Mouse (Mus musculus): Measurements from ENCODE around the gene Kcnj11.

Kcnj11 gene

GRCm38 (mm10) chr7:46104256-46104915 lies 3.8 kb upstream of the Kcnj11 start:
- DNase-seq (ENCODE audit: low read depth, low spot score), result no peak

GRCm38 (mm10) chr7:46103771-46104170 lies 3.2 kb upstream of the Kcnj11 start:
- DNase-seq (ENCODE audit: low read depth, low spot score), result no peak

DNA sequence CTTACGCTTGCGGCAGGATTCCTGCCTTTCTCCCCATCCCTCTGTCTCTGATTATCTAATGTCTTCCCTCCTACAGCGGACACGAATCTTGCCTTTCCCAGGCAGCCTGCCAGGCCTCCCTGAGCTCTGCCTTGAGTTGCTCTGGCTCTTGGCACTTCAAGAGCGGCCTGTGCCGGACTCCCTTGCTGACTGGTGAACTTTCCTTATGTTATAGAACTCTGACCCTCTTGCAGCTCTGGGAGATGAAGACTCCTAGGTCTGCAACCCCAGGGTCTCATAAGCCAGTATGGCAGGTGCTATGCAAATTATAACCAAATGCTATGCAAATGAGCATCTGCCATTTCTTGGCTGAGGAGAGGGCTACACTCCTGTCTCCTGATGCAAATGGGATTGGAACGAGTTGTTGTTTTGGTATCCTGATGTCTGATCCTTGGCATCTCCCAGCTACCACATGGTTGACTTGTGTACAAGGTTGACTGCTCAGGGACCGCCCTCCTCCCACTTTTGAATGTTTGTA lies 2.6 kb upstream of the Kcnj11 start:
- no peak for DNase-seq (ENCODE audit: low read depth, low spot score)

DNA sequence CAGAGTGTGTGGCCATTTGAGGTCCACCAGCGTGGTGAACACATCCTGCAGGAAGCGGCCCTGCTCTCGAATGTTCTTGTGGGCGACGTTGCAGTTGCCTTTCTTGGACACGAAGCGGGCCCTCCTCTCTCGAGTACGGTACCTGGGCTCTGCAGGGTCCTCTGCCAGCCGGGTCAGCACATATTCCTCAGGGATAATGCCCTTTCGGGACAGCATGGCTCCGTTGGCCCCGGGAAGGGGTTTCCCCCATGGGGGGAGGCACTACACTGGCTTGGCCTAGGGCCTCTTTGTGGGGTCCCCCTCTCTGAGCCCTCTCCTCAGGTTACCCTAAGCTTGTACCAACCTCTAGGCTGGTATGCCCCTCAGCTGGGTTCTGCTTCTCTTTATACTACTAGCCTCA lies 882 bp downstream of the Kcnj11 start:
- no peak for DNase-seq (ENCODE audit: low read depth, low spot score)

DNA sequence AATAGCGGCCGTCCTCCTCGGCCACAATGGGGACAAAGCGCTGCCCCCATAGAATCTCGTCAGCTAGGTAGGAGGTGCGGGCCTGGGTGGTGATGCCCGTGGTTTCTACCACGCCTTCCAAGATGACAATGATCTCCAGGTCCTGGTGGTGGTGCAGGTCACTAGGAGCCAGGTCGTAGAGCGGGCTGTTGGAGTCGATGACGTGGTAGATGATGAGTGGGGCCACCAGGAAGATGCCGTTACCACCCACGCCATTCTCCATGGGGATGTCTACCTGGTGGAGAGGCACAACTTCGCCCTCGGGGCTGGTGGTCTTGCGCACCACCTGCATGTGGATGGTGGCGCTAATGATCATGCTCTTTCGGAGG lies 1.7 kb downstream of the Kcnj11 start:
- no peak for DNase-seq (ENCODE audit: low read depth, low spot score)

DNA sequence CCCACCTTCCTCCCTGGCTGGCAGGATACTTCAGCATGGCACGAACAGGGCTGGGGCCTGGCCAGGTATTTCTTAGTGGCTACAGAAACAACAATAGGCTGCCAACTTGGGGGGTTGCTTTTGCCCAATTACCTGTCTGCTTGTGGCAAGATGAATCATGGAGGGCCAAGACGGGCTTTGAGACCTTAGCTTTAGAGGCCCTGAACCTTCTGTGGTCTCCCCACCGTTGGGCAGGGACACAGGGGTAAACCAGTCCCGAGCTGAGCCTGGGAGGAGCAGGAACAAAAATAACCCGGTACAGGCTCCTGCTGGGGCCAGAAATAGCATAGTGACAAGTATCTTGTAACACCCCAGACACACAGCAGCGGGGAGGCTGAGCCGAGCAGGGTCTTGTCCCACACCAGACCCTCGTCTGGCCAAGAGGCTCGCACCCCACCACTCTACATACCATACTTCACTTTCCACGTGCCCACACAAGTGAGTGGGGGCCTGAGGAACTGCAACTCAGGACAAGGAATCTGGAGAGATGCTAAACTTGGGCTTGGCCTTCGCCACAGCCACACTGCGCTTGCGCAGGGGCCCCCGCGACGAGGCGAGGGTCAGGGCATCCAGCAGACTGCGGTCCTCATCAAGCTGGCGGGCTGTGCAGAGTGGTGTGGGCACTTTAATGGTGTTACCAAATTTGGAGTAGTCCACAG lies 2.2 kb downstream of the Kcnj11 start:
- DNase-seq (ENCODE audit: low read depth, low spot score), result no peak

DNA sequence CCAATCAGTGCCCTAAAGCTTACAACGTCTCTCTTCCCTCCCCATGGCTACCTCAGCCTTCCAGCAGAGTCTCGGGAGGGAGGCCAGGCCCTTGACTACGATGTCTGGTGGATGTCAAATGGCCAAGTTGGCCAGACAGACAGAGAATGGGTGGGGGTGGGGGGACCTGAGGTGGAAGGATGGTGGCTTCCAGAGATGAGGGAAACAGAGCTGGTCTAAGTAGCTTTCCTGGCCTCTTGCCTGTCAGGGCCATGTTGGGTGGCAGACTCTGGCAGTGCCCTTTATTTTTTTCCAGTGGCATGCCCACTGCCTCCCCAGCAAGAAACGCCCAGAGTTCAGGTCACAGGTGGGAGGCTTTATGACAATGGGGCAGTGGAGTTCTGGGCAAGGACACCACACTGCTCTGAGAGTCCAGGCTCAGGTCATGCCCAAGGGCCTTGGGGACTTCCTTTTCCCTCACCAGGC lies 3.2 kb downstream of the Kcnj11 start:
- no peak for DNase-seq (ENCODE audit: low read depth, low spot score)

GRCm38 (mm10) chr7:46096136-46096535 lies 4.4 kb downstream of the Kcnj11 start:
- peak; percentile 37 for DNase-seq (ENCODE audit: low read depth, low spot score)

- DNase-seq (ENCODE audit: low read depth, low spot score), result no peak
These were observed 7.8 kb downstream of the Kcnj11 start for GRCm38 (mm10) chr7:46092803-46093202.

DNA sequence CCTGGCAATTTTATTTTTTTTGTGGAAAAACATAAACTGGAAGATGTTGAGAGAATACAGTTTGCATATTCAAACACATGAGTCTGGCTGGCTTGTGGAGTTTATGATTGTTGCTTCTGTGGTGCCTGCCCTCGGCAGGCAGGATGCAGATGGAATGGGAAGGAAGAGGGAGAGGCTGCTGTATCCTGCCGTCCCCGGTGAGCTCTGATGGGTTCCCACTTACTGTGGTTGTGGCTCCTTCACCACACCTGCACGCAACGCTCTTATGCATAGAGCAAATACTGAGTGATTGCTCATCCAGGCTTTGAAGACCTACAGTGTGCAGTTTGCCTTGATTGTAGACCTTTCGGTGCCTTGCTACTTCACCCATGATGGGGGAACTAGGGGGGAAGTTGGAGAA lies 12.3 kb downstream of the Kcnj11 start:
- no peak for DNase-seq (ENCODE audit: low read depth, low spot score)

DNA sequence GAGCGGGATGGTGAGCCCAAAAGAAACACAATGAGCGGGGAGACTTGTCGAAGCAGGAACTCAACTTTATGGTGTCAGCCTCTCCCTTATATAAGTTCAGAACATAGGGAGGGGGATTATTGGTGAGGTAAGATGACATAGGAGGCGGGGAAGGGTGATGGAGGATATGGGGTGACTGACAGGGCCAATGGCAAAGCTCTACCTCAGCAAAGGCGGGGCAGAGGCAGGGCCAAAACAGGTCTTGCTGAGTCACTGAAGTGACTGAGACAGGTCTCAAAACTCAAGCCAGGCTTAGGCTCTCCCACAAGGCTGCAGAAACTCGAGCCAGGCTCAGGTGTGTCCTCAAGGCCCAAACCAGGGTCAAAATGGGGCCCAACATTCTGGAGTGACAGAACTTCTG lies 14.2 kb downstream of the Kcnj11 start:
- DNase-seq (ENCODE audit: low read depth, low spot score), result no peak

GRCm38 (mm10) chr7:46084839-46085513 lies 15.6 kb downstream of the Kcnj11 start:
- no peak for DNase-seq (ENCODE audit: low read depth, low spot score)

- no peak for DNase-seq (ENCODE audit: low read depth, low spot score)
These were observed 16.5 kb downstream of the Kcnj11 start for GRCm38 (mm10) chr7:46084024-46084423.

DNA sequence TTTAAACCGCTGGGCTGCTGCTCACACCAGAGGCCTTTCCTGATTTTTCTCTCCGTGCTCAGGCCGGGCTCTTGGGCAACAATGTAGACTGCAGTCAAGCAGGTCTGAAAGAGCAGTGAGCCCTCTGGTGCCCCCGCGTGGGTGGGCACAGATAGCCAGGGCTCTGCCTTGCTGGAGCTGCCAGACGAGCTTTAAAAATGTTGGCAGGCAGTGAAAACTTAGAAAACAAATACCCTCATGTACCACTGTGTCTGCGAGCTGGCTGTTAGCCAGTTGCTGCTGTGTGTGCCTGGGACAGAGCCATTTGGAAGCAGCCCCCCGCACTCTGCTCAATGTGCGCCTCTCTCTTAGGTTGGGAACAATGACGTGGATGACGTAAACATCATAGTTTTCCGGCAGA lies 22.9 kb downstream of the Kcnj11 start:
- DNase-seq (ENCODE audit: low read depth, low spot score), result no peak

- DNase-seq (ENCODE audit: low read depth, low spot score), result no peak
These were observed 23.7 kb downstream of the Kcnj11 start for GRCm38 (mm10) chr7:46076844-46077243.

DNA sequence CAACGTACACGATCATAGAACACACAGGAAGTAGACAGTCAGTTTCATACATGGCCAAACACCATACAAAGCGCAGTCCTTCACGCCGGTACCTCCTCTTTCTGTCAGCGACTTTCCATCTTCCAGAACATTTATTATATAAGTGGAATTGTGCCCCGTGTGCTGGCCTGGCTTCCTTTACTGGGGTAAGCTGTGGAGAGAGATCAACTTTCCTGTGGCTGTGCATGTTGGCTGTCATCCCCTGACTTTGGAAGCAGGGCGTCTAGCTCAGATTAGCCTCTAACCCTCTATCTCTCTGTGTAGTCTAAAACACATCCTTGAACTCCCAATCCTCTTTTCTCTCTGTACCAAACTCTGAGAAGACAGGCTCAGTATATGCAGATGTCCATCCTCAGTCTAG lies 31.7 kb downstream of the Kcnj11 start:
- no peak for DNase-seq (ENCODE audit: low read depth, low spot score)

DNA sequence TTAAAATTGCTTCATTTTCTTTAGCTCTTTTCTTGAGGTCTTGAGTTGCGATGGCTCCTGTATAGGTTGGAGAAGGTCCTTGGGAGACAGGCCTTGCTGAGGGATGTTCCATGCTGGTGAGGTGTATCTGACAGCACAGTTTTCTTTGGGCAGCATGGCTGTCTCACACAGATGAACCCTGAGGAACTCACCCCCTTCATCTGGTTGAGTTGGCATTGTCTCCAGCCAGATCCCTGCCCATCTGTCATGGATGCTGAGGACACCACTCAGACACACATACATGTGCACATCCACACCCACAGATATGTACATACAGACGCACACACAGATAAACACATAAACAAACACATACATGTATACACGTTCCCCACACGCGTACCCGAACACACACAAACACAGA lies 37.3 kb downstream of the Kcnj11 start:
- DNase-seq (ENCODE audit: low read depth, low spot score), result no peak

- no peak for DNase-seq (ENCODE audit: low read depth, low spot score)
These were observed 39.0 kb downstream of the Kcnj11 start for GRCm38 (mm10) chr7:46061614-46062013.

DNA sequence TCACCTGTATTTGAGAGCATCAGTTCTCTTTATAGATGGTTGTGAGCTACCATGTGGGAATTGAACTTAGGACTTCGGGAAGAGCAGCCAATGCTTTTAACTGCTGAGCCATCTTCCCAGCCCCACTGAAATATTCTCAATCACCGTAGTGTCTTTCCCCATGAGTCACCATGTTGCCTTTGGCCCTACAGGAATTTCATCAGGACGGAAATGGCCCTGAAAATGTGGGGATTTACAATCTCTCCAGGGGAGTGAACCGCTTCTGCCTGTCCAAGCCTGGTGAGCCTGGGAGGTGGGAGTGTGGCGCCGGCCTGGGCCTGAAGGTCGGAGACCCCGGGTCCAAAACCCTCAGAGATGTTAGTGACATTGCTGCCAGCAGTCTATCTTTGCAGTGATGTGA lies 39.9 kb downstream of the Kcnj11 start:
- no peak for DNase-seq (ENCODE audit: low read depth, low spot score)

DNA sequence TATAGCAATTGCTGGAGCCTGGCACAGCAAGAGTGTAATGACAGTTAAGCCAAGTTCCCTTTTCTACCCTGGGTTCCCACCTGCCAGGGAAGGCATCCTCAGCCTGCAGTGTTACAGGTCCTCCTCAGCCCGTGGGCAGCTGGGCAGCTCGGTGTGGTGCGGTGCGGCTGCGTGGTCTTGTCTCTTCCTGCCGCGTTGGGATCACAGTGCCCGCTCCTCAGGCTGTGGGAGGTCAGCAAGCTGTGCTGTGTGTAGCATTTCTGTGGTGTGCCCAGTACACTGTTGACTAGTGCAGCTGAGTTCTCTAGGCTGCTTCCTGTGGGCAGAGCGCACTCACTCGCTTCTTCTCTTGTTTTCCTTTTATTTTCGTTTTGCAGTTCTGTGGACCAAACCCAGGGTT lies 41.7 kb downstream of the Kcnj11 start:
- DNase-seq (ENCODE audit: low read depth, low spot score), result no peak

GRCm38 (mm10) chr7:46053566-46053965 lies 47.0 kb downstream of the Kcnj11 start:
- no peak for DNase-seq (ENCODE audit: low read depth, low spot score)

GRCm38 (mm10) chr7:46052161-46052821 lies 48.3 kb downstream of the Kcnj11 start:
- DNase-seq (ENCODE audit: low read depth, low spot score), result no peak
